Mouse (Mus musculus): Measurements from ENCODE around the gene Mkrn3. TPM values are rescaled to one million over a fixed set of nuclear protein-coding genes. Genes with fewer than 3 reads are reported as not detected.

Mkrn3 gene
- polyA plus RNA-seq (2012; rRNA removed; ENCODE audit: low replicate concordance), result 0.91 and 1.2 TPM in 2 replicates

GRCm38 (mm10) chr7:62419493-62420360, at the start of gene Mkrn3:
Gene Mkrn3 (minus strand): TSS chr7:62420139.

GRCm38 (mm10) chr7:62463878-62464755, 44.2 kb upstream of the Mkrn3 start, which contains the start of gene Peg12:
Gene Peg12 (minus strand): TSS chr7:62464510.

DNA sequence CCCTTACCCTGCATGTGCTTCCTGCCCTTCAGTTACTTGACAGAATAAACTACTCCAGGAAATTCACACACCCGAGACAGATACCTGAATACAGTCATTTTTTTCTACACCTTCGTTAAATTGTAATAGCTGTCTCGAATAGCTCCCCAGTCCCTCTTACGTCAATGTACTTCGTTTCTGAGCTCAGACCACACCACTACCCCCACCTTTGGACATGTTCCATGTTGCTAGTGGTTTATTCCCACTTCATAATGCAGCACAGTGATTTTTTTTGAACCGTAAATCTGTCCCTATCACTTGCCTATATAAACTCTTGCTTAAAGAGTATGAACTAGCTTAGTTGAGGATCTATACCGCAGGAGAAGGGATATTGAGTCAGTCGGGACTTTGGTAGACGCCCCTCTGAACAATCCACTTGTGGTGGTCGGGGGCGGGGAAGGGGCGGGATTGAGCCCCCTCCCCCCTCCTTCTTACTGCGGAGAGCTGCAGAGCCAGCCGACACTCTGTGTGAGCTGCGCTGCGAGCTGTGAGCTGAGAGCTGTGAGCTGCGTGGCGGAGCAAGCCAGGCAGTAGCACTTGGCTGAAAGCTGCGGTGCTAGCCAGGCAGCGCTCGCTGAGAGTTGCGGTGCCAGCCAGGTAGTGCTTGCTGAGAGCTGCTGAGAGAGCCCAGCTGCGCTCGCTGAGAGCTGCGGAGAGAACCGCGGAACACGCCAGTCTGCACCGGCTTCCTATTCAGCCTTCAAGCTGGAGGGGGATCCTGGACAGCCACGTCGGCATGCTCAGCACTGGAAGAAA, 43.2 kb downstream of the Mkrn3 start, which contains the start of gene Magel2:
Gene Magel2, plus strand, starts transcription at position 501 of the 795 bp plus-strand sequence.

Other genes starting within 250 kb of the Mkrn3 start
- 14.8 and 21.5 TPM in 2 replicates for gene Ndn, start 73.6 kb downstream of the Mkrn3 start, polyA plus RNA-seq (2012; rRNA removed; ENCODE audit: low replicate concordance)
- 0.06 TPM in 1 of 2 replicates, not detected in the other for gene Magel2, start 43.1 kb downstream of the Mkrn3 start, polyA plus RNA-seq (2012; rRNA removed; ENCODE audit: low replicate concordance)
- gene Peg12, start 44.4 kb upstream of the Mkrn3 start, polyA plus RNA-seq (2012; rRNA removed; ENCODE audit: low replicate concordance), result 0.50 and 2.0 TPM in 2 replicates

Measured in mammary gland, adult 2 months (tissue).